Mouse (Mus musculus): ENCODE results near the gene Tom1.

GRCm38 (mm10) chr8:74994540-74994939 is 39.0 kb upstream of the Tom1 start:
- no peak for TF ChIP-seq POLR2A (IDR thresholded peaks at IDR 0.05; ENCODE audit: extremely low read depth, insufficient read depth, low read length)
- TF ChIP-seq CTCF (IDR thresholded peaks at IDR 0.05; ENCODE audit: low read depth, low read length) = no peak

Data from liver, adult 2 months (tissue).